Mouse (Mus musculus): ENCODE results near the gene Psmc3ip. TPM values are rescaled to one million over a fixed set of nuclear protein-coding genes. Genes with fewer than 3 reads are reported as not detected.

Gene Psmc3ip
- polyA plus RNA-seq, 1 experiment from 2014 or later: 9.8 TPM

- Histone ChIP-seq H3K36me3 (ENCODE audit: insufficient read depth, low read length) (no peaks in the 10 kb centered on the region), H3K4me2 (replicated peaks; ENCODE audit: low read depth, low read length) (peak within 1 kb of the TSS; percentile 87), H3K9me3 (ENCODE audit: low read length) (no peaks in the 10 kb centered on the region), H3K27me3 (replicated peaks; ENCODE audit: insufficient read depth, low read length) (no peaks in the 10 kb centered on the region), H3K27ac (ENCODE audit: low read length) (peak within 1 kb of the TSS; percentile 89), H3K4me3 (ENCODE audit: low read depth, low read length) (peak within 1 kb of the TSS; percentile 80), H3K9ac (replicated peaks; ENCODE audit: low read depth) (peak within 1 kb of the TSS; percentile 88), H3K4me1 (ENCODE audit: insufficient read depth, low read depth, low read length) (peaks cover 16% of the 10 kb centered on the region; the same call in 1 of the 2 replicates)
- TF ChIP-seq CTCF (IDR thresholded peaks at IDR 0.05): no peak
- no peak for TF ChIP-seq EP300 (IDR thresholded peaks at IDR 0.05)
- peak; percentile 100 for DNase-seq (ENCODE audit: low spot score)
- WGBS: 2% methylated on average over 61 of the region's 61 CpGs
- ATAC-seq: peak; percentile 96
Measured at GRCm38 (mm10) chr11:101119761-101120544, 24.7 kb upstream of the Psmc3ip start, which contains the start of the genes Retreg3 and Tubg1. Gene Retreg3 (minus strand): TSS chr11:101119893. Gene Tubg1 (plus strand): TSS chr11:101119938.

GRCm38 (mm10) chr11:101119131-101119760 lies 24.0 kb upstream of the Psmc3ip start:
- ATAC-seq (peak; percentile 74), DNase-seq (ENCODE audit: low spot score) (peak; percentile 24)
- peak; percentile 64 for TF ChIP-seq CTCF (IDR thresholded peaks at IDR 0.05)
- TF ChIP-seq EP300 (IDR thresholded peaks at IDR 0.05): no peak
- Histone ChIP-seq H3K9ac (replicated peaks; ENCODE audit: low read depth) (peak overlapping the region; percentile 88), H3K27ac (ENCODE audit: low read length) (peak overlapping the region; percentile 89), H3K36me3 (ENCODE audit: insufficient read depth, low read length) (no peaks in the 10 kb centered on the region), H3K4me2 (replicated peaks; ENCODE audit: low read depth, low read length) (peak overlapping the region; percentile 86), H3K4me3 (ENCODE audit: low read depth, low read length) (peak overlapping the region; percentile 80), H3K27me3 (replicated peaks; ENCODE audit: insufficient read depth, low read length) (no peaks in the 10 kb centered on the region), H3K9me3 (ENCODE audit: low read length) (no peaks in the 10 kb centered on the region), H3K4me1 (ENCODE audit: insufficient read depth, low read depth, low read length) (peaks cover 16% of the 10 kb centered on the region; the same call in 1 of the 2 replicates)
- WGBS: 1% methylated on average over 36 of the region's 39 CpGs

GRCm38 (mm10) chr11:101118105-101118504 lies 22.9 kb upstream of the Psmc3ip start:
- WGBS: 12% methylated on average over 4 of the region's 4 CpGs
- no peaks in the 10 kb centered on the region for H3K36me3 ChIP-seq (ENCODE audit: insufficient read depth, low read length)
- H3K4me2 ChIP-seq (replicated peaks; ENCODE audit: low read depth, low read length): peak overlapping the region; percentile 86
- H3K27me3 ChIP-seq (replicated peaks; ENCODE audit: insufficient read depth, low read length): no peaks in the 10 kb centered on the region
- H3K27ac ChIP-seq (ENCODE audit: low read length): peak overlapping the region; percentile 89; the same call in 1 of the 2 replicates
- TF ChIP-seq CTCF (IDR thresholded peaks at IDR 0.05): no peak
- 0 out of 2 replicates have a peak, but pooled peaks have one; percentile 5 for TF ChIP-seq EP300 (IDR thresholded peaks at IDR 0.05)
- peak overlapping the region; percentile 88; the same call in 1 of the 2 replicates for H3K9ac ChIP-seq (replicated peaks; ENCODE audit: low read depth)
- H3K4me3 ChIP-seq (ENCODE audit: low read depth, low read length): no peak overlapping the region
- ATAC-seq: no peak
- H3K4me1 ChIP-seq (ENCODE audit: insufficient read depth, low read depth, low read length): peaks cover 16% of the 10 kb centered on the region; the same call in 1 of the 2 replicates
- no peaks in the 10 kb centered on the region for H3K9me3 ChIP-seq (ENCODE audit: low read length)
- DNase-seq (ENCODE audit: low spot score): peak; percentile 39

GRCm38 (mm10) chr11:101115564-101115963 lies 20.3 kb upstream of the Psmc3ip start:
- H3K27ac ChIP-seq (ENCODE audit: low read length): no peak overlapping the region
- DNase-seq (ENCODE audit: low spot score): peak; percentile 11
- ATAC-seq: no peak
- no peak for TF ChIP-seq EP300 (IDR thresholded peaks at IDR 0.05)
- TF ChIP-seq CTCF (IDR thresholded peaks at IDR 0.05): no peak
- peaks cover 12% of the 10 kb centered on the region; the same call in 1 of the 2 replicates for H3K4me1 ChIP-seq (ENCODE audit: insufficient read depth, low read depth, low read length)
- H3K4me3 ChIP-seq (ENCODE audit: low read depth, low read length): no peak overlapping the region
- no peak overlapping the region for H3K9ac ChIP-seq (replicated peaks; ENCODE audit: low read depth)
- no peaks in the 10 kb centered on the region for H3K9me3 ChIP-seq (ENCODE audit: low read length)
- H3K4me2 ChIP-seq (replicated peaks; ENCODE audit: low read depth, low read length): no peak overlapping the region
- WGBS: 79% methylated on average over 2 of the region's 2 CpGs
- no peaks in the 10 kb centered on the region for H3K36me3 ChIP-seq (ENCODE audit: insufficient read depth, low read length)
- H3K27me3 ChIP-seq (replicated peaks; ENCODE audit: insufficient read depth, low read length): no peaks in the 10 kb centered on the region

- Histone ChIP-seq H3K4me3 (ENCODE audit: low read depth, low read length) (no peak overlapping the region), H3K27ac (ENCODE audit: low read length) (no peak overlapping the region), H3K27me3 (replicated peaks; ENCODE audit: insufficient read depth, low read length) (no peaks in the 10 kb centered on the region), H3K4me1 (ENCODE audit: insufficient read depth, low read depth, low read length) (no peaks in the 10 kb centered on the region), H3K9me3 (ENCODE audit: low read length) (no peaks in the 10 kb centered on the region), H3K36me3 (ENCODE audit: insufficient read depth, low read length) (peaks cover 7% of the 10 kb centered on the region; the same call in 1 of the 2 replicates), H3K9ac (replicated peaks; ENCODE audit: low read depth) (no peak overlapping the region), H3K4me2 (replicated peaks; ENCODE audit: low read depth, low read length) (no peak overlapping the region)
- WGBS: 90% methylated on average over 3 of the region's 3 CpGs
- DNase-seq (ENCODE audit: low spot score): no peak
- no peak for TF ChIP-seq CTCF (IDR thresholded peaks at IDR 0.05)
- no peak for TF ChIP-seq EP300 (IDR thresholded peaks at IDR 0.05)
- no peak for ATAC-seq
Measured at GRCm38 (mm10) chr11:101112186-101112585, 16.9 kb upstream of the Psmc3ip start.

GRCm38 (mm10) chr11:101111178-101111577 lies 15.9 kb upstream of the Psmc3ip start:
- Histone ChIP-seq H3K4me3 (ENCODE audit: low read depth, low read length) (no peak overlapping the region), H3K9ac (replicated peaks; ENCODE audit: low read depth) (no peak overlapping the region), H3K4me2 (replicated peaks; ENCODE audit: low read depth, low read length) (no peak overlapping the region), H3K27me3 (replicated peaks; ENCODE audit: insufficient read depth, low read length) (no peaks in the 10 kb centered on the region), H3K9me3 (ENCODE audit: low read length) (no peaks in the 10 kb centered on the region), H3K36me3 (ENCODE audit: insufficient read depth, low read length) (peaks cover 7% of the 10 kb centered on the region; the same call in 1 of the 2 replicates), H3K27ac (ENCODE audit: low read length) (no peak overlapping the region), H3K4me1 (ENCODE audit: insufficient read depth, low read depth, low read length) (no peaks in the 10 kb centered on the region)
- TF ChIP-seq CTCF (IDR thresholded peaks at IDR 0.05) (no peak), EP300 (IDR thresholded peaks at IDR 0.05) (no peak)
- ATAC-seq (no peak), DNase-seq (ENCODE audit: low spot score) (no peak)
- WGBS: 89% methylated on average over 4 of the region's 4 CpGs

Data from lung, postnatal 0 days (tissue).